Mouse (Mus musculus) T-cell, adult 2 months (primary cell): ENCODE results near the gene Ern1.
"Not testable (repeated sequence)": the region's sequence is repeated elsewhere in the genome, so short reads cannot be mapped to it uniquely, and the experiment has no call there.

ENCODE experiments used
- DNase-seq: peaks from one replicate; pipeline ENCODE4 v3.0.0; 2022; ENCODE audit warnings: low spot score

Gene Ern1

GRCm38 (mm10) chr11:106502631-106503424 lies 15.2 kb upstream of the Ern1 start:
- DNase-seq: no peak

- DNase-seq: no peak
These were observed 14.5 kb upstream of the Ern1 start for GRCm38 (mm10) chr11:106502159-106502505.

- DNase-seq: peak; percentile 58
These were observed 13.9 kb upstream of the Ern1 start for GRCm38 (mm10) chr11:106501308-106502158.

GRCm38 (mm10) chr11:106500393-106501307 lies 13.0 kb upstream of the Ern1 start:
- peak; percentile 94 for DNase-seq

- no peak for DNase-seq
These were observed 11.2 kb upstream of the Ern1 start for GRCm38 (mm10) chr11:106498739-106499379.

GRCm38 (mm10) chr11:106497926-106498325 lies 10.3 kb upstream of the Ern1 start:
- DNase-seq: no peak

GRCm38 (mm10) chr11:106497009-106497408 lies 9.4 kb upstream of the Ern1 start:
- DNase-seq: not testable (repeated sequence)

- DNase-seq: no peak
These were observed 5.5 kb upstream of the Ern1 start for GRCm38 (mm10) chr11:106492984-106493669.

- DNase-seq: peak; percentile 79
These were observed 3.7 kb upstream of the Ern1 start for GRCm38 (mm10) chr11:106491393-106491792.

- not testable (repeated sequence) for DNase-seq
These were observed 2.9 kb upstream of the Ern1 start for GRCm38 (mm10) chr11:106490600-106490999.

GRCm38 (mm10) chr11:106490057-106490456 lies 2.4 kb upstream of the Ern1 start:
- DNase-seq: no peak

- no peak for DNase-seq
These were observed 1.5 kb upstream of the Ern1 start for GRCm38 (mm10) chr11:106489036-106489693.

- DNase-seq: no peak
These were observed 492 bp upstream of the Ern1 start for GRCm38 (mm10) chr11:106488126-106488561.

- DNase-seq: peak; percentile 16
These were observed 553 bp downstream of the Ern1 start for GRCm38 (mm10) chr11:106486866-106487732.

- DNase-seq: no peak
These were observed 1.4 kb downstream of the Ern1 start for GRCm38 (mm10) chr11:106486042-106486865.

- no peak for DNase-seq
These were observed 2.0 kb downstream of the Ern1 start for GRCm38 (mm10) chr11:106485611-106486010.

- DNase-seq: no peak
These were observed 2.8 kb downstream of the Ern1 start for GRCm38 (mm10) chr11:106484875-106485274.

- no peak for DNase-seq
These were observed 4.8 kb downstream of the Ern1 start for GRCm38 (mm10) chr11:106482867-106483266.
